Mouse (Mus musculus) embryonic fibroblast, embryonic 13.5 days (primary cell): ENCODE results near the gene Cbl.

ENCODE experiments used
- CTCF ChIP-seq: IDR thresholded peaks from 2 replicates; pipeline ENCODE4 v1.5.1; 2011; ENCODE audit warnings: mild to moderate bottlenecking, control low read depth, low read length, moderate library complexity, borderline replicate concordance; ENCODE audit not compliant: insufficient read depth
- POLR2A ChIP-seq: IDR thresholded peaks from 2 replicates; pipeline ENCODE4 v1.6.1; 2011; ENCODE audit warnings: low read depth, mild to moderate bottlenecking, control low read depth, low read length, moderate library complexity

DNA sequence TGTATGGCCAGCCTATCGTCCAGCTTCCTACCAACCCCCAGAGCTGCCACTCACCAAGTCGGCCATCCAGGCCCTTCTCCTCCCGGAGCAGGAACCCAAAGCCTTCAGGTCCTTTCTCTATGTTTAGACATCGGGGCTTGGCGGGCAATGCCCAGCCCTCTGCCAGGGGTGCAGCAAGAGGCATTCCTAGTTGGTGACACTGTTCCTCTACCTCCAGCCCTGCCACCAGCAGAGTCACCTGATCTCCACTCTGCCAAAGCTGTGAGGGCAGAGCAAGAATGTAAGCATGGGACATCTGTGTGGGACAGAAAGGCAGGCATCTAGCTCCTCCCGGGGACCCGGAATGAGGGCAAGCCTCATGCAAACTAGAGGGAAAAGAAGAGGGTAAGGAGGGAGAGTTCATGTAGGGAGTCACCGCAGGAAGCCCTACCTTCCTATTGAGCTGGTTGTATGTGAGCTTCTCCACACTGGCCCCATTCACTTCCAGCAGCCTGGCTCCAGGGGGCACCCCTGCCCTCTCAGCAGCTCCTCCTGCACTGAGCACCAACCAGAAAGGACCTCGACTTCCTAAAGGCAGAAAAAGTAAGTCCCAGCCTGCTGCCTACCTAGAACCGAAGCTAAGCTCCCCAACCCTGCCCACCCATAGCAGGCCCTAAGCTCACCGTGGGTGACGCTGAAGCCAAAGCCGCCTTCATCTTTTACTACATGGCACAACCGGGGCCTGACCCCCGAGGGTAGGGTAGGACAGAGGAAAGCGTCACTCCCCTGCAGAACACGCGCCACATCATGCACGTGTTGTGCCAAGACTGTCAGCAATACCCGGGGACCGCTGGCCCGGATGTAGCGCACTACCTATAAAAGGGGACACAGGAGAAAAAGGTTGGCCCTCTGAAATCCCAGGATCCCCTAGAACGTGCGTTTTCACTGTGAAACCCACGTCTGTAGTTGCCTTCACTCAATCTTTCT is 15.6 kb upstream of the Cbl start:
- TF ChIP-seq POLR2A: no peak
- TF ChIP-seq CTCF: peak; percentile 70; the same call in 1 of the 2 replicates
